Mouse (Mus musculus) liver, postnatal 0 days (tissue): ENCODE measurements around the gene Smg8. TPM values are rescaled to one million over a fixed set of nuclear protein-coding genes. Genes with fewer than 3 reads are reported as not detected.

Experiments
- ATAC-seq: fragments of 200-750 bp; cut with Nextera tagmentation; 2 replicates; pipeline ENCODE4 v1.8.0; 2017; ENCODE audit warnings: mild to moderate bottlenecking, moderate library complexity
- DNase-seq: peaks from one replicate; pipeline ENCODE4 v3.0.0-alpha.2; 2016
- H3K27ac ChIP-seq: fragments of 300-500 bp; sonication (generic); 2 replicates; pipeline ENCODE4 v1.5.1; 2014; ENCODE audit warnings: antibody characterized with exemption, moderate library complexity, mild to moderate bottlenecking, low read depth
- H3K27me3 ChIP-seq: fragments of 300-500 bp; sonication (generic); 2 replicates; pipeline ENCODE4 v1.6.1; 2014; ENCODE audit warnings: low read length, control low read depth, mixed read lengths; ENCODE audit not compliant: insufficient read depth
- H3K36me3 ChIP-seq: fragments of 300-500 bp; sonication (generic); replicated peaks from 2 replicates; pipeline ENCODE4 v1.6.1; 2014; ENCODE audit warnings: mild to moderate bottlenecking, control low read depth, low read length, moderate library complexity, mixed read lengths; ENCODE audit not compliant: insufficient read depth
- H3K4me1 ChIP-seq: fragments of 300-500 bp; sonication (generic); 2 replicates; pipeline ENCODE4 v1.6.1; 2014; ENCODE audit warnings: antibody characterized with exemption, mild to moderate bottlenecking, control low read depth; ENCODE audit not compliant: insufficient read depth
- H3K4me2 ChIP-seq: fragments of 300-500 bp; sonication (generic); 2 replicates; pipeline ENCODE4 v1.6.1; 2014; ENCODE audit warnings: low read depth, mild to moderate bottlenecking, low read length, moderate library complexity, mixed read lengths
- H3K4me3 ChIP-seq: fragments of 300-500 bp; sonication (generic); 2 replicates; pipeline ENCODE4 v1.5.1; 2014; ENCODE audit warnings: low read depth, low read length
- H3K9ac ChIP-seq: fragments of 300-500 bp; sonication (generic); replicated peaks from 2 replicates; pipeline ENCODE4 v1.6.1; 2014; ENCODE audit warnings: mild to moderate bottlenecking, moderate library complexity
- H3K9me3 ChIP-seq: fragments of 300-500 bp; sonication (generic); 2 replicates; pipeline ENCODE4 v1.6.1; 2016; ENCODE audit warnings: mild to moderate bottlenecking, control low read depth, low read length, mixed read lengths
- CTCF ChIP-seq: sonication (generic); IDR thresholded peaks from 2 replicates; pipeline ENCODE4 v1.5.1; 2016; ENCODE audit warnings: antibody characterized with exemption, low read depth
- EP300 ChIP-seq: IDR thresholded peaks from 2 replicates; pipeline ENCODE4 v1.6.1; 2016; ENCODE audit warnings: antibody characterized with exemption, low read depth, mild to moderate bottlenecking
- WGBS: fragments of 180-500 bp; shearing (Covaris S2); extraction: QIAGEN DNeasy Blood & Tissue Kit; methylation state at CpG from one replicate; pipeline ENCODE4 v1.1.7; 2014; ENCODE audit not compliant: insufficient replicate concordance; 5-methylcytosine and 5-hydroxymethylcytosine counted together
- polyA plus RNA-seq: library from polyadenylated mRNA; unstranded; fragments of >200 nt; fragmentation: Nextera tagmentation; extraction: Ambion mirVana; gene quantifications from 2 replicates; pipeline ENCODE4 v1.2.1, GENCODE M21; 2015

Gene Smg8
- 4.5 and 4.9 TPM in 2 replicates for polyA plus RNA-seq

DNA sequence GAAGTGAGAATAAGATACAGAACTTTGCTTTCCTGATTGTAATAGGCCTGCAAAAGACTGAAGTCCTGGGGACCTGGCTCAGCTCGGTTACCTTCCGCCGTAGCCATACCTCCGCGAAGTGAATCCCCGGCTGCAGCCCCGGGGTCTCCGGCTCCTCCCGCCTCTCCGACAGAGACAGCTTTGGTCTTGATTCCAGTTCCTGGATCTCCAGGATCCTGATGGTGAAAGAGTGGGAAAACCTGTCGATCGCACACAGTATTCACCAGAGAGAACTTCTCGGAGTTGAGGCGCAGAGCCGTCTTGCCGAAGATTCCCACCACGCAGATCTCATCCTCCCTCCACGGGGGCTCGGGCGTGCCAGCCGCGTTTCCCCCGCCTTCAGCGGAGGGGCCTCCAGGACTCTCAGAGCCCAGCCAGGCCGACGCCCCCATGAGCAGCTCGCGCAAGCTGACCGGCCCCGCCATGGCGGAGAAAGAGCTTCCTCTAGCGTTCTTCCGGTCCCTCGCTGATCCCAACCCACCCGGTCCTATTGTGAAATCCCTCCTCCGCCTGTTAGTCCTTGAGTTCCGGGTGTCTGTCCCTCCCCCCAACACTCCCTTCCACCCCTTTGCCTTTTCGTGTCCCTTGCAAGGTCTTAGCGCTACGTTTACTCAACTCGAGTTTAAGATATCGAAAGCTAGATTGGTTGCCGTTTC lies at the start of gene Smg8:
TSS of gene Smg8 (minus strand) at position 485 of the 695 bp plus-strand sequence.
- Histone ChIP-seq H3K4me3 (peak within 1 kb of the TSS; percentile 98), H3K4me1 (peaks cover 18% of the 10 kb centered on the region), H3K9ac (peak within 1 kb of the TSS; percentile 96), H3K27ac (peak within 1 kb of the TSS; percentile 71), H3K27me3 (no peaks in the 10 kb centered on the region), H3K36me3 (peaks cover 24% of the 10 kb centered on the region), H3K4me2 (peak within 1 kb of the TSS; percentile 95), H3K9me3 (no peaks in the 10 kb centered on the region)
- under 1% methylated on average over 43 of the region's 43 CpGs for WGBS
- peak; percentile 85 for DNase-seq
- ATAC-seq = peak; percentile 93
- TF ChIP-seq CTCF (no peak), EP300 (no peak)

GRCm38 (mm10) chr11:87136233-87136632 lies 49.7 kb upstream of the Smg8 start:
- no peaks in the 10 kb centered on the region for H3K4me1 ChIP-seq
- no peak overlapping the region for H3K9ac ChIP-seq
- H3K36me3 ChIP-seq = peaks cover 4% of the 10 kb centered on the region; the same call in 1 of the 2 replicates
- no peak overlapping the region for H3K4me2 ChIP-seq
- WGBS = 88% methylated on average over 4 of the region's 4 CpGs
- DNase-seq (no peak), ATAC-seq (no peak)
- TF ChIP-seq CTCF (no peak), EP300 (no peak)
- H3K4me3 ChIP-seq = no peak overlapping the region
- no peaks in the 10 kb centered on the region for H3K9me3 ChIP-seq
- H3K27ac ChIP-seq = no peak overlapping the region
- no peaks in the 10 kb centered on the region for H3K27me3 ChIP-seq

GRCm38 (mm10) chr11:87126824-87127816 lies 40.5 kb upstream of the Smg8 start, which contains the start of gene Trim37:
Gene Trim37, plus strand, starts transcription at chr11:87127077.
- ATAC-seq (peak; percentile 95), DNase-seq (peak; percentile 96)
- Histone ChIP-seq H3K4me1 (peaks cover 10% of the 10 kb centered on the region), H3K9me3 (no peaks in the 10 kb centered on the region), H3K4me2 (peak within 1 kb of the TSS; percentile 85), H3K4me3 (peak within 1 kb of the TSS; percentile 90), H3K27me3 (no peaks in the 10 kb centered on the region), H3K27ac (peak within 1 kb of the TSS; percentile 83), H3K9ac (peak within 1 kb of the TSS; percentile 82), H3K36me3 (peaks cover 17% of the 10 kb centered on the region)
- no peak for TF ChIP-seq EP300
- TF ChIP-seq CTCF = no peak; the same call in 1 of the 2 replicates
- WGBS = under 1% methylated on average over 97 of the region's 105 CpGs

DNA sequence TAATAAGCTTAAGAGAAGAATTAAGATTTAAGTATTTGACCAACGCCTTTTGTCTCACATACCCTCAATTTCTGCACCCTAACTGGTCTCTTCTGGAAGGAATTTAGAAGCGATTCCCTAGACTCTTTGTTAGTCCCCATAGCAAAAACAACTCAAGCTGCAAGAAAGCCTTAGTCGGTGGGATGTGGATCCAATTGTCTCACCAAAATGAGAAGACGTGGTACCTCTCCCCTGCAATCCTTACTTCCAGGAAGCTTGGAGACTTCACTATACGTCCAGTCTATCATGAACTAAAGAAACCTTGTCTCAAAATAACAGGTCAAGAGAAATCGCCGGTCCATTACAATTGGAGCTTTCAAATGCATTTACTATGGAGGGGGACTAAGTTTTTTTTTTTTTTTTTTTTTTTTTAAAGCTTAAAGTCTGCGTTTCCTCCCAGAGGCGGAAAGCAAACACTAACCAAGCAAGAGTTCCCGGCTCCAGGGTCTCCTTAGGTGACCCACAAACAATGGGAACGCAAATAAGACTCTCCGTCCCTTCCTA lies 39.8 kb upstream of the Smg8 start:
- no peak for ATAC-seq
- no peaks in the 10 kb centered on the region for H3K9me3 ChIP-seq
- no peak for TF ChIP-seq CTCF
- TF ChIP-seq EP300 = no peak
- H3K4me3 ChIP-seq = peak overlapping the region; percentile 90
- H3K36me3 ChIP-seq = peaks cover 22% of the 10 kb centered on the region
- peaks cover 10% of the 10 kb centered on the region for H3K4me1 ChIP-seq
- 3% methylated on average over 12 of the region's 12 CpGs for WGBS
- H3K27me3 ChIP-seq = no peaks in the 10 kb centered on the region
- no peak for DNase-seq
- H3K27ac ChIP-seq = peak overlapping the region; percentile 58; the same call in 1 of the 2 replicates
- peak overlapping the region; percentile 85 for H3K4me2 ChIP-seq
- H3K9ac ChIP-seq = peak overlapping the region; percentile 50

DNA sequence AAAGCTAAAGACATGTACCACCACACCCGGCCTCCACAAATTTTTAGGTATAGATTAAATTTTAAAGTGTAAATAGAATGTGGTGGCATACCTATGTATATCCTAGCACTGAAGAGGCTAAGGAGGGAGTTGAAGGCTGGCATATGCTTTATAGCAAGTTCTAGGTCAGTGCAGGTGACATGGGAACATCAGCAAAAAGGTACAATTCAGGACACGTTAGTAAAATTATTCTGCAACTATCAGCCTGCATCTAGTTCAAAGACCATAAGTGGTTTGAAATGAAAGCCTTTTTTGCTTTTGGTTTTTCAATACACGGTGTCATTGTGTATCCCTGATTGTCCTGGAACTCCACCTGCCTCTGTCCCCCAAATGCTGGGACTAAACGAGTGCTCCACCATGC lies 39.0 kb upstream of the Smg8 start:
- Histone ChIP-seq H3K4me3 (no peak overlapping the region), H3K9me3 (no peaks in the 10 kb centered on the region), H3K4me2 (no peak overlapping the region), H3K4me1 (peaks cover 10% of the 10 kb centered on the region), H3K27ac (no peak overlapping the region), H3K27me3 (no peaks in the 10 kb centered on the region), H3K9ac (no peak overlapping the region), H3K36me3 (peaks cover 26% of the 10 kb centered on the region)
- ATAC-seq = no peak
- no peak for TF ChIP-seq CTCF
- no peak for TF ChIP-seq EP300
- 66% methylated on average over 4 of the region's 4 CpGs for WGBS
- DNase-seq = no peak

GRCm38 (mm10) chr11:87121864-87122263 lies 35.3 kb upstream of the Smg8 start:
- no peaks in the 10 kb centered on the region for H3K27me3 ChIP-seq
- H3K36me3 ChIP-seq = peaks cover 46% of the 10 kb centered on the region
- H3K9ac ChIP-seq = no peak overlapping the region
- no peak for DNase-seq
- no peak for ATAC-seq
- H3K4me2 ChIP-seq = no peak overlapping the region
- H3K27ac ChIP-seq = no peak overlapping the region
- H3K4me1 ChIP-seq = peaks cover 3% of the 10 kb centered on the region; the same call in 1 of the 2 replicates
- TF ChIP-seq EP300 (no peak), CTCF (no peak)
- 71% methylated on average over 8 of the region's 8 CpGs for WGBS
- H3K4me3 ChIP-seq = no peak overlapping the region
- no peaks in the 10 kb centered on the region for H3K9me3 ChIP-seq
